Mouse (Mus musculus): ENCODE results near the gene Card9. TPM values are rescaled to one million over a fixed set of nuclear protein-coding genes. Genes with fewer than 3 reads are reported as not detected.

The Card9 gene
- polyA plus RNA-seq, 1 experiment from 2014 or later, result 1.1 TPM

GRCm38 (mm10) chr2:26325386-26326181, 35.1 kb downstream of the Card9 start:
- H3K9me3 ChIP-seq (replicated peaks; ENCODE audit: low read length), result no peaks in the 10 kb centered on the region
- H3K4me1 ChIP-seq (replicated peaks; ENCODE audit: insufficient read depth, low read length), result no peaks in the 10 kb centered on the region
- peak; percentile 81 for ATAC-seq (replicated peaks; ENCODE audit: low FRiP score, low read depth)
- WGBS, result 68% methylated on average over 15 of the region's 15 CpGs
- no peak overlapping the region for H3K4me3 ChIP-seq (replicated peaks; ENCODE audit: low read depth, low read length)
- H3K27ac ChIP-seq, result no peak overlapping the region
- DNase-seq (ENCODE audit: low spot score), result peak; percentile 88
- no peak overlapping the region for H3K4me2 ChIP-seq (ENCODE audit: low read length)
- no peak overlapping the region for H3K9ac ChIP-seq (ENCODE audit: low read depth, low read length)
- H3K27me3 ChIP-seq (ENCODE audit: insufficient read depth, low read length), result no peaks in the 10 kb centered on the region
- H3K36me3 ChIP-seq (ENCODE audit: insufficient read depth, low read length), result peaks cover 52% of the 10 kb centered on the region
- peak; percentile 93 for TF ChIP-seq CTCF (IDR thresholded peaks at IDR 0.05; ENCODE audit: low read depth)

- Histone ChIP-seq H3K4me3 (replicated peaks; ENCODE audit: low read depth, low read length) (no peak overlapping the region), H3K9me3 (replicated peaks; ENCODE audit: low read length) (no peaks in the 10 kb centered on the region), H3K36me3 (ENCODE audit: insufficient read depth, low read length) (peaks cover 47% of the 10 kb centered on the region), H3K4me2 (ENCODE audit: low read length) (no peak overlapping the region), H3K9ac (ENCODE audit: low read depth, low read length) (no peak overlapping the region), H3K4me1 (replicated peaks; ENCODE audit: insufficient read depth, low read length) (no peaks in the 10 kb centered on the region), H3K27me3 (ENCODE audit: insufficient read depth, low read length) (no peaks in the 10 kb centered on the region), H3K27ac (no peak overlapping the region)
- ATAC-seq (replicated peaks; ENCODE audit: low FRiP score, low read depth), result no peak
- WGBS, result 72% methylated on average over 2 of the region's 2 CpGs
- no peak for DNase-seq (ENCODE audit: low spot score)
- TF ChIP-seq CTCF (IDR thresholded peaks at IDR 0.05; ENCODE audit: low read depth), result peak; percentile 63
Observed at GRCm38 (mm10) chr2:26324917-26325316, 35.8 kb downstream of the Card9 start.

GRCm38 (mm10) chr2:26323589-26324325, 37.0 kb downstream of the Card9 start:
- H3K4me2 ChIP-seq (ENCODE audit: low read length), result no peak overlapping the region
- H3K4me3 ChIP-seq (replicated peaks; ENCODE audit: low read depth, low read length), result no peak overlapping the region
- no peak for ATAC-seq (replicated peaks; ENCODE audit: low FRiP score, low read depth)
- peaks cover 46% of the 10 kb centered on the region for H3K36me3 ChIP-seq (ENCODE audit: insufficient read depth, low read length)
- no peaks in the 10 kb centered on the region for H3K27me3 ChIP-seq (ENCODE audit: insufficient read depth, low read length)
- no peak for DNase-seq (ENCODE audit: low spot score)
- no peak overlapping the region for H3K9ac ChIP-seq (ENCODE audit: low read depth, low read length)
- 89% methylated on average over 13 of the region's 13 CpGs for WGBS
- no peak overlapping the region for H3K27ac ChIP-seq
- TF ChIP-seq CTCF (IDR thresholded peaks at IDR 0.05; ENCODE audit: low read depth), result no peak
- no peaks in the 10 kb centered on the region for H3K4me1 ChIP-seq (replicated peaks; ENCODE audit: insufficient read depth, low read length)
- no peaks in the 10 kb centered on the region for H3K9me3 ChIP-seq (replicated peaks; ENCODE audit: low read length)

- no peak overlapping the region for H3K27ac ChIP-seq
- no peak overlapping the region for H3K4me2 ChIP-seq (ENCODE audit: low read length)
- peaks cover 27% of the 10 kb centered on the region for H3K36me3 ChIP-seq (ENCODE audit: insufficient read depth, low read length)
- no peak for DNase-seq (ENCODE audit: low spot score)
- no peak overlapping the region for H3K4me3 ChIP-seq (replicated peaks; ENCODE audit: low read depth, low read length)
- 84% methylated on average over 14 of the region's 14 CpGs for WGBS
- no peak for TF ChIP-seq CTCF (IDR thresholded peaks at IDR 0.05; ENCODE audit: low read depth)
- no peak for ATAC-seq (replicated peaks; ENCODE audit: low FRiP score, low read depth)
- H3K9ac ChIP-seq (ENCODE audit: low read depth, low read length), result no peak overlapping the region
- H3K4me1 ChIP-seq (replicated peaks; ENCODE audit: insufficient read depth, low read length), result 0 out of 2 replicates have a peak, but pooled peaks cover 10% of the 10 kb centered on the region
- H3K27me3 ChIP-seq (ENCODE audit: insufficient read depth, low read length), result no peaks in the 10 kb centered on the region
- no peaks in the 10 kb centered on the region for H3K9me3 ChIP-seq (replicated peaks; ENCODE audit: low read length)
Observed at GRCm38 (mm10) chr2:26320245-26321185, 40.2 kb downstream of the Card9 start.

GRCm38 (mm10) chr2:26319519-26320244, 41.0 kb downstream of the Card9 start:
- Histone ChIP-seq H3K4me1 (replicated peaks; ENCODE audit: insufficient read depth, low read length) (0 out of 2 replicates have a peak, but pooled peaks cover 13% of the 10 kb centered on the region), H3K4me3 (replicated peaks; ENCODE audit: low read depth, low read length) (no peak overlapping the region), H3K27ac (no peak overlapping the region), H3K9ac (ENCODE audit: low read depth, low read length) (no peak overlapping the region), H3K36me3 (ENCODE audit: insufficient read depth, low read length) (peaks cover 19% of the 10 kb centered on the region), H3K9me3 (replicated peaks; ENCODE audit: low read length) (no peaks in the 10 kb centered on the region), H3K4me2 (ENCODE audit: low read length) (no peak overlapping the region), H3K27me3 (ENCODE audit: insufficient read depth, low read length) (no peaks in the 10 kb centered on the region)
- ATAC-seq (replicated peaks; ENCODE audit: low FRiP score, low read depth) (no peak), DNase-seq (ENCODE audit: low spot score) (no peak)
- TF ChIP-seq CTCF (IDR thresholded peaks at IDR 0.05; ENCODE audit: low read depth), result no peak
- 84% methylated on average over 13 of the region's 13 CpGs for WGBS
